Mouse (Mus musculus) CD4-positive, CD25-positive, alpha-beta regulatory T cell (primary cell): ENCODE measurements around the gene Tbc1d17. TPM values are rescaled to one million over a fixed set of nuclear protein-coding genes. Genes with fewer than 3 reads are reported as not detected.

Experiments
- polyA plus RNA-seq: library from polyadenylated mRNA; unstranded; fragments of 100-300 nt; shearing (Covaris generic); gene quantifications from one replicate; pipeline ENCODE4 v1.2.1, GENCODE M21; 2017

Gene Tbc1d17
- polyA plus RNA-seq: 93.5 TPM

DNA sequence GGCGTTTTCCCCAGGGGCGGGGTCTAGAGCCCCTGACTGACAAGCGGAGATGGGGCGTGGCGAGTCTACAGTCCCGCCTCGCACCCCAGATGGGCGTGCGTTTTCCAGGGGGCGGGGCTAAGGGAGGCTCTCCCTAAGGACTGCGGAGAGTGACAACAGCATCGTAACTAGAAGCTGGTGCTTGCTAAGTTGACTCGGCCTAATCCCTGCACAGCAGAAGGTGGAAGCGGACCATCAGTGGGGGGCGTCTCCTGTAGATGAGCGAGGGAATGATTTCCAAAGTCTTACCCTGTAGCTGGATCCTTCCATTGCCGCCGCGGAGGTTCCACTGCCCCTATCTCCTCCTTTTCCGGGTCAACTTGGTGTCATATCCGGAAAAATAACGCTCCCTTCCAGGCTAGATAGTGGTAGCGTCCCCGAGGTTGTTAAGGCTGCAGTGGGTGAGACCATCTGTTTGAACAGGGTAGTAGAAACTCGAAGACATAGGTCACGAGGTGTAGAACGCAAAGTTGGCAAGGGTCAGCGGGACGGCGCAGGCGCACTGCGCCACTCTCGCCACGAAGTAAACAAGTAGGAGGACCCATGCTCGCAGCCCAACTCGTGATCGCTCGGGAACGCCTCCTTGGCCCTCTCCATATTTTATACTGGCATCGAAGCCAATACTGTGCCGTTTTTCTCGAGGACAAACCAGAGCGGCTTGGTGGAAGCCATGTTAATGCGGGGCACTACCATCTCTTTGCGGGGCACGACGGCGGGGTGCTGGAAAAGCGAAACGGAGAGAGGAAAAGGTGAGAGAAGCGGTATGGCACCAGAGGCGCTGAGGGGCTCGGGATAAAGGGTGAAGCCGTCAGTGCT is at the start of gene Tbc1d17, which contains the start of gene Akt1s1:
Gene Tbc1d17 (minus strand): TSS at position 519 of the 855 bp plus-strand sequence.
Gene Akt1s1 (plus strand): TSS at position 431 of the 855 bp plus-strand sequence.

DNA sequence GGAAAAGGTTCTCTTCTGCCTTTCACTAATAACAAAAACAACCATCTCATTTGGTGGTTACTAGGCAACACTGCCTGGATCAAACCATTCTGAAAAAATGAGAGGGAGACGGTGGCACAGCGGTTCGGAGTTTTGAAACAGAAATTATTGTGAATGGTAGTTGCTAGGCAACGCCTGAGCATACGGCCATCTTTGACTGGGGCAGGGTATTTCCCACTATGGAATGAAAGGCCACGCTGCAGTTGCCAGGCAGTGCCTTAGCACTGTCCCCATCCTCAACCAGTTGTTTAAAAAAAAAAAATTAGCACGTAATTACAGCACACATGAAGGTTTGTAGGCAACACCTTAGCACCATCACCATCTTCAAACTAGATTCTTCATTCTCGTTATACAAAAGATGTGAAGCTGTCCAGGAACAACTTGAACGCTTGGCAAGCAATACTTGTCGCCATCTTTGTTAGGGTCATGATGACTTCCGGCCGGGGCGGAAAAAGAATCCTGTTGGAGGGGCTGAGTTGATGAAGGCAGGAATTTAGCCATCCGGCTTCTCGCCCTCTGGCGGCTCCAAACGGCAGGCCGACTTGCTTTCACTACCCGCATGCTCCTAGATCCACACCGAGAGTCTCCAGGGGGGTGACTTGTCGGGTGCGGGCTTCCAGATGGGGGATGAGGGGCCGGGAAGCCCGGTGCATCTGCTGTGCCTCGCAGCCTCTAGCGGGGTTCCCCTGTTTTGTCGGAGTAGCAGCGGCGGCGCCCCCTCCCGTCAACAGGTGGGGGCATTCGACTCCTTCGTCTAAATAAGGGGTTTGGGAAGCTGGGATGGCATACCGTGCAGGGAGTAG is 46.9 kb upstream of the Tbc1d17 start, which contains the start of gene Fuz:
Gene Fuz (plus strand): TSS at position 487 of the 842 bp plus-strand sequence.

GRCm38 (mm10) chr7:44892276-44892921 is 43.5 kb upstream of the Tbc1d17 start, which contains the start of gene Med25:
TSS of gene Med25 (minus strand) at chr7:44892712.

GRCm38 (mm10) chr7:44869697-44870528 is 21.0 kb upstream of the Tbc1d17 start, which contains the start of gene Ptov1:
TSS of gene Ptov1 (minus strand) at chr7:44869788.

DNA sequence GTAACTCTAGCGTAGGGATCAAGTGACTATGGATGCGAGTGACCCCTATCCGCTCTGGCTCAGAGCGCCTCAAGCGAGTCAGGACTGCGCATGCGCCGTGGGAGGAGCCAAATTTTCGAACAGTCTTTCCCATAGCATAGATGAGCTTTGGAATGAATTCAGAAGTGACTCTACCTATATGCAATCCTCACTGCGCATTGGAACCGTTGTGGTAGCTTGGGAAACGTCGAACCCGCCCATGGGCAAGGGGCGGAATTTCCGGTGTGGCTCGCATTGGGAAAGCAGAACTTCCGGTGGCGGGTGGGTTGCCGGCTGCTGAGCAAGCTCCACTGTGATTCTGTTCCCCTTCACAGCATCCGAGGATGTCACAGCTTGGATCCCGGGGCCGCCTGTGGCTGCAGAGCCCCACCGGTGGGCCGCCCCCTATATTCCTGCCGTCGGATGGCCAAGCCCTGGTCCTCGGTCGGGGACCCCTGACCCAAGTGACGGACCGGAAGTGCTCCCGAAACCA is 8.2 kb upstream of the Tbc1d17 start, which contains the start of gene Pnkp:
Gene Pnkp (plus strand): TSS at position 98 of the 511 bp plus-strand sequence.

DNA sequence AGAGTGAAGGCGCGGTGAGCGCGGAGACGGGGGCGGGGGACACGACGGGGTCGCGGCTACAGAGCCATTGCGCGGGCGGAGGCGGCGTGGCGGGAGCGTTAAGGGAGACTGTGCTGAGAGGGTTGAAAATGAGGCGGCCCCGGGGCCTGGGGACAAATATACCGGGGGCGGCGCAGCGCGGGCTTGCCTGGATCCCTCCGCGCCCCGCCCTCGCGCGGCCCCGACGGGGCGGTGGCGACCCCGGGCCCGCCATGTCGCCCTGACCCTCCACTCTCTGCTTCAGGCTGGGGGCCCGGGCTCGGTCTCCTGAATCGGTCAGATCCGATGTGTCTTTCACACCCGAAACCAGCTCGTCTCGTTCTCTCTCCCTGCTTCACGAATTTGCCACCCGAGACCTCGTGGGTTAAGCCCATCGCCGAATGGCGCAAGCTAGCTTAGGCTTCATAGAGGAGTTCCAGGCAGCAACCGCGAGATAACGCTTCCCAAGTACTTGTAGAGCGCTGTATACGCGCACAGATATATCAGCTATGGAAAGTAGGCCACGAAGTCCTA is 32.3 kb downstream of the Tbc1d17 start, which contains the start of gene Atf5:
Gene Atf5 (minus strand): TSS at position 189 of the 552 bp plus-strand sequence.

DNA sequence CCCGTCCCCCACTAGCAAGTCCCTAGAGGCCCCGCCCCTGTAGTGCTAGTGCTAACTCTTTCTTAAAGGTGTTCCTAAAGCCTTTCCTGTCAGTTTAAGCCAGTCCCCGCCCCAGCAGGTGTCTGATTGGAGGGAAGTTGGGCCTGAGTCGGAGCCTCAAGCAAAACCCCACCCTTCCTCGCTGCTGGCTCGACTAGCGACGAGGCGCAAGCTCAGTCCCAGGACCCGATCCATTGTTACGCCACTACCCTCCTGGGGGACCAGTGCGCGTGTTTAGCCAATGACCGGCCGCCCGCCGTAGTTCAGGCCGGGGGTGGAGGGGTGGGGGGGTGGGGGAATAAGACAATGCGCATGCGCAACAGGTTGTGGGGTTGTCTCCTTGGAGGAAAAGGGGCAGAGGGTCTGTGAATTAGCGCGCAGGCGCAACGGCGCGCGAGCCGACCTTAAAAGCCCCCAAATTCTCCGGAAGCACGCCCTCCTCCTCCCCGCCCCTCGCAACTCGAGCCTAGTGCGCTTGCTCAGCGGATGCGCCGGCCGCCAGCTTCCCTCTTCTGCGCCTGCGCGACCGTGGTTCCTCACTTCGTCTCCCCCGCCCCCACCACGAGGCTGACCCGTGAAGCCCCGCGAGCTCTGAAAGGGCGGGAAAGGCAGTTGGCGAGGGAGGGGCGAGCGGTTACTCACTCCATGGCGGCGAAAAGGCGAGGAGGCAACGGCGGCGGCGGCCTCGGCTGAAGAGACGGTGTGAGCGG is 33.0 kb downstream of the Tbc1d17 start, which contains the start of the genes Nup62 and Il4i1:
Gene Nup62 (plus strand): TSS at position 368 of the 749 bp plus-strand sequence.
Gene Il4i1 (plus strand): TSS at position 667 of the 749 bp plus-strand sequence.

Other genes with a start within 250 kb of the Tbc1d17 start
- not detected for gene Myh14, start 178.2 kb downstream of the Tbc1d17 start, polyA plus RNA-seq
- gene Izumo2, start 140.3 kb downstream of the Tbc1d17 start, polyA plus RNA-seq: not detected
- gene Vrk3, start 100.7 kb downstream of the Tbc1d17 start, polyA plus RNA-seq: 106 TPM
- gene Zfp473, start 98.0 kb downstream of the Tbc1d17 start, polyA plus RNA-seq: 0.71 TPM
- 43.8 TPM for gene Nup62, start 33.0 kb downstream of the Tbc1d17 start, polyA plus RNA-seq
- gene Il4i1, start 32.7 kb downstream of the Tbc1d17 start, polyA plus RNA-seq: 2.3 TPM
- gene Atf5, start 32.4 kb downstream of the Tbc1d17 start, polyA plus RNA-seq: 0.39 TPM
- gene Akt1s1, start 88 bp downstream of the Tbc1d17 start, polyA plus RNA-seq: 35.4 TPM
- gene Pnkp, start 8.1 kb upstream of the Tbc1d17 start, polyA plus RNA-seq: 105 TPM
- 27.7 TPM for gene Ptov1, start 20.7 kb upstream of the Tbc1d17 start, polyA plus RNA-seq
- gene Med25, start 43.6 kb upstream of the Tbc1d17 start, polyA plus RNA-seq: 59.3 TPM
- 45.3 TPM for gene Fuz, start 47.0 kb upstream of the Tbc1d17 start, polyA plus RNA-seq
- gene Ap2a1, start 80.4 kb upstream of the Tbc1d17 start, polyA plus RNA-seq: 68.0 TPM
- not detected for gene Tsks, start 94.1 kb upstream of the Tbc1d17 start, polyA plus RNA-seq
- gene Cpt1c, start 125.8 kb upstream of the Tbc1d17 start, polyA plus RNA-seq: 0.30 TPM
- gene Prmt1, start 137.5 kb upstream of the Tbc1d17 start, polyA plus RNA-seq: 175 TPM
- gene Irf3, start 148.6 kb upstream of the Tbc1d17 start, polyA plus RNA-seq: 235 TPM
- 35.8 TPM for gene Bcl2l12, start 149.6 kb upstream of the Tbc1d17 start, polyA plus RNA-seq
- 38.8 TPM for gene Scaf1, start 167.3 kb upstream of the Tbc1d17 start, polyA plus RNA-seq
- gene Rras, start 168.9 kb upstream of the Tbc1d17 start, polyA plus RNA-seq: 24.1 TPM
- gene Prr12, start 203.8 kb upstream of the Tbc1d17 start, polyA plus RNA-seq: 4.0 TPM
- gene Nosip, start 213.3 kb upstream of the Tbc1d17 start, polyA plus RNA-seq: 115 TPM
- gene Prrg2, start 213.6 kb upstream of the Tbc1d17 start, polyA plus RNA-seq: 3.0 TPM
- gene Rcn3, start 243.1 kb upstream of the Tbc1d17 start, polyA plus RNA-seq: 10.7 TPM